Comparison of ENCODE assay signal across 18 mouse cellular contexts in genomic region chr11:50892441-50892840, GRCm38 (mm10). TPM values are rescaled to one million over a fixed set of nuclear protein-coding genes. Genes with fewer than 3 reads are reported as not detected.
DNase-seq lines count a peak whose midpoint lies in the region; ATAC-seq lines count a peak whose summit lies in the region.
"Had no signal": no experiment of that assay in that cellular context is flagged by ENCODE, and none has a peak within 500 bp of the region (broad histone marks: within the 10 kb centered on the region; RNA-seq: fewer than 3 reads in every experiment).

No protein-coding gene starts in this region.

- DNase-seq in CD4-positive, CD25-positive, alpha-beta regulatory T cell, adult 2 months (ENCODE audit: low read depth, low spot score) = peak; percentile 20
- peak; percentile 9 for DNase-seq in lung, postnatal 14 days
- no peak for DNase-seq in lung, postnatal 4 days
- peak; percentile 35 for DNase-seq in limb, embryonic 10.5 days (ENCODE audit: low spot score)
- DNase-seq in yolk sac, embryonic 10.5 days (ENCODE audit: low spot score) = peak; percentile 7
- no peak for DNase-seq in cerebellum, adult 11 months
- DNase-seq: cerebellum, adult 8-10 months; kidney, adult 2 months; retina, postnatal 1 day had no signal

- peaks cover 6% of the 10 kb centered on the region; the same call in 1 of the 2 replicates for H3K4me1 ChIP-seq in limb, embryonic 10.5 days
- H3K4me1 ChIP-seq: limb, embryonic 15.5 days; neural tube, embryonic 12.5 days had no signal

- 47% methylated on average over 2 of the region's 2 CpGs for WGBS in limb, embryonic 10.5 days

- peaks cover 6% of the 10 kb centered on the region; the same call in 1 of the 2 replicates for H3K9me3 ChIP-seq in limb, embryonic 10.5 days (replicated peaks)

- no peak overlapping the region for H3K27ac ChIP-seq in limb, embryonic 10.5 days
- H3K27ac ChIP-seq: forebrain, embryonic 13.5 days; hindbrain, embryonic 12.5 days; limb, embryonic 15.5 days; midbrain, embryonic 13.5 days; neural tube, embryonic 12.5 days had no signal

- H3K36me3 ChIP-seq in limb, embryonic 10.5 days = no peaks in the 10 kb centered on the region
- H3K36me3 ChIP-seq: limb, embryonic 15.5 days; neural tube, embryonic 12.5 days had no signal

- ATAC-seq in CD4-positive, CD25-positive, alpha-beta regulatory T cell, adult 4 months = no peak
- ATAC-seq in activated CD4-positive, CD25-positive, alpha-beta regulatory T cell, adult 4 months = no peak
- ATAC-seq: forebrain, embryonic 13.5 days; lung, postnatal 0 days; midbrain, embryonic 13.5 days had no signal

- no peaks in the 10 kb centered on the region for H3K27me3 ChIP-seq in limb, embryonic 10.5 days (ENCODE audit: low read depth, poor library complexity, severe bottlenecking)
- H3K27me3 ChIP-seq: forebrain, embryonic 13.5 days; hindbrain, embryonic 12.5 days; limb, embryonic 15.5 days; midbrain, embryonic 13.5 days; neural tube, embryonic 12.5 days had no signal

- no peak overlapping the region for H3K4me3 ChIP-seq in limb, embryonic 10.5 days
- H3K4me3 ChIP-seq: forebrain, embryonic 13.5 days; hindbrain, embryonic 12.5 days; limb, embryonic 15.5 days; midbrain, embryonic 13.5 days; neural tube, embryonic 12.5 days had no signal

RNA-seq across cellular contexts. Expression of gene Zfp454, which starts 5.0 kb away (rescaled TPM):
- polyA plus RNA-seq in CD4-positive, CD25-positive, alpha-beta regulatory T cell, adult 4 months (2017; shearing (Covaris generic)) = not detected
- polyA plus RNA-seq in limb, embryonic 10.5 days (2016; fragmentation: Nextera tagmentation; extraction: Ambion mirVana) = 13.2 and 14.0 TPM in 2 replicates
- polyA plus RNA-seq in activated CD4-positive, CD25-positive, alpha-beta regulatory T cell, adult 4 months (2017; shearing (Covaris generic)) = not detected
- polyA plus RNA-seq: spleen, adult 2 months had no signal

RNA-seq across cellular contexts. Expression of gene Zfp2, which starts 23.5 kb away (rescaled TPM):
- 1 to 10 TPM in 1 of 2 experiments, under 1 TPM in 1; 0.81 to 1.5 TPM for polyA plus RNA-seq in CD4-positive, CD25-positive, alpha-beta regulatory T cell, adult 4 months (2017; shearing (Covaris generic))
- 19.7 and 21.0 TPM in 2 replicates for polyA plus RNA-seq in limb, embryonic 10.5 days (2016; fragmentation: Nextera tagmentation; extraction: Ambion mirVana)
- not detected for polyA plus RNA-seq in activated CD4-positive, CD25-positive, alpha-beta regulatory T cell, adult 4 months (2017; shearing (Covaris generic))

RNA-seq across cellular contexts. Expression of gene Zfp354b, which starts 39.0 kb away (rescaled TPM):
- polyA plus RNA-seq in CD4-positive, CD25-positive, alpha-beta regulatory T cell, adult 4 months (2017; shearing (Covaris generic)) = not detected
- 0.75 and 0.96 TPM in 2 replicates for polyA plus RNA-seq in limb, embryonic 10.5 days (2016; fragmentation: Nextera tagmentation; extraction: Ambion mirVana)
- polyA plus RNA-seq in activated CD4-positive, CD25-positive, alpha-beta regulatory T cell, adult 4 months (2017; shearing (Covaris generic)) = not detected
- polyA plus RNA-seq: spleen, adult 2 months had no signal

RNA-seq across cellular contexts. Expression of gene Grm6, which starts 42.0 kb away (rescaled TPM):
- not detected for polyA plus RNA-seq in CD4-positive, CD25-positive, alpha-beta regulatory T cell, adult 4 months (2017; shearing (Covaris generic))
- polyA plus RNA-seq in limb, embryonic 10.5 days (2016; fragmentation: Nextera tagmentation; extraction: Ambion mirVana) = not detected in 2 replicates
- polyA plus RNA-seq in activated CD4-positive, CD25-positive, alpha-beta regulatory T cell, adult 4 months (2017; shearing (Covaris generic)) = not detected
- polyA plus RNA-seq: forebrain, embryonic 13.5 days; hindbrain, embryonic 12.5 days had no signal

RNA-seq across cellular contexts. Expression of gene Zfp879, which starts 51.1 kb away (rescaled TPM):
- not detected for polyA plus RNA-seq in CD4-positive, CD25-positive, alpha-beta regulatory T cell, adult 4 months (2017; shearing (Covaris generic))
- polyA plus RNA-seq in limb, embryonic 10.5 days (2016; fragmentation: Nextera tagmentation; extraction: Ambion mirVana) = 0.63 TPM in 2 replicates
- not detected for polyA plus RNA-seq in activated CD4-positive, CD25-positive, alpha-beta regulatory T cell, adult 4 months (2017; shearing (Covaris generic))

Comparison
In these comparisons a context has a peak if more than half of its experiments do, and no peak if none do; other contexts are left out.
1. DNase-seq: peak in CD4-positive, CD25-positive, alpha-beta regulatory T cell, adult 2 months (single experiment), lung, postnatal 14 days (single experiment), limb, embryonic 10.5 days (single experiment) and yolk sac, embryonic 10.5 days (single experiment); none in lung, postnatal 4 days (0 of 2) and cerebellum, adult 11 months (single experiment).
2. RNA of gene Zfp454, which starts 5.0 kb away (polyA plus RNA-seq): 13.2 to 14.0 TPM in limb, embryonic 10.5 days; not detected in CD4-positive, CD25-positive, alpha-beta regulatory T cell, adult 4 months and not detected in activated CD4-positive, CD25-positive, alpha-beta regulatory T cell, adult 4 months; every median in the first group is over 10 times any median in the second.